Comparison of ENCODE assay signal across 9 mouse cellular contexts in the genomic region with DNA sequence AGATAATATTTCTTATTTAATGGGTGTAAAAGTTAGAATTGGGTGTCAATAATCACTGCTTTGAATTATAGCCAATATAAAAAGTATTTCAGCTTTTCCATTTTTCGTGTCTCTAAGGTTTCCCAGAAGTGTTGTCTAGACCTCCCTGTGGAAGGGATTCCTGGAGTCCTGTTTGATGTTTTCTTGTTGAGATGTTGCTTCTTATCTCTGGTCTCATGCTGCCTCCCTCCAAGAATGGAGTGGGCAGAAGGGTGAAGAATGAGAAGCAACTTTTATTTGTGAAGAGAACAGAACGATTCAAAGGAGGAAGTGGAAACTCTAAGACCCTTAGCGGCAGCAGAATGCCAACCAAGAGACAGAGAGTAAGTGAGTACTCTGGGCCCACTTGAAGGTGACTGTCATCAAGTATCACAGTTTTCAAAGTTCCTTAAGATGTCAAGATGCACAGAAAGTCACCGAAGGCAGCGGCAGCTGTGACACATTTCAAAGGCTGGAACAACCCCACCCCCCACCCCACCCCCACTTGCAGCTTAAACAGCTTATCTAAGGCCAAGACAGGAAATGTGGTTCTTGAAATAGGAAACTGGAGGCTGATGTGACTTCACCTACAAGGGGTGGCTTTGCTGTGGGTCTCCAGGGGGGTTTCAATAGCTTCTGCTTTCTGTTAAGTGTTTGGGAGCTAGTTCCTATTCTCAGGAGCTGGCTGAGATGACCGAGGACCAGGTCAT.
A peak's percentile ranks its signal among the peaks of the same experiment; 100 is the strongest.
DNase-seq lines count a peak whose midpoint lies in the region; ATAC-seq lines count a peak whose summit lies in the region.
"Had no signal": no experiment of that assay in that cellular context is flagged by ENCODE, and none has a peak within 500 bp of the region (broad histone marks: within the 10 kb centered on the region; RNA-seq: fewer than 3 reads in every experiment).

No protein-coding gene starts in this region.

- DNase-seq in 416B (ENCODE audit: low read depth) (peak; percentile 95), MEL-GATA-1-ER (ENCODE audit: extremely low read depth, low read depth) (peak; percentile 91)
- DNase-seq in natural killer cell, adult 2 months (ENCODE audit: low spot score in 2 of 2), result peak; percentile 59 to 67
- no peak for DNase-seq in right cerebral cortex, adult 18-20 months
- no peak for DNase-seq in kidney, postnatal 14 days
- no peak for DNase-seq in forebrain, embryonic 10.5 days (ENCODE audit: extremely low spot score, low spot score)

- H3K9ac ChIP-seq in heart, embryonic 16.5 days (ENCODE audit: low read length), result no peak overlapping the region
- H3K9ac ChIP-seq: midbrain, embryonic 13.5 days had no signal

- H3K27ac ChIP-seq in heart, embryonic 16.5 days (ENCODE audit: low read length), result peak overlapping the region; percentile 75
- H3K27ac ChIP-seq in forebrain, embryonic 10.5 days, result no peak overlapping the region
- H3K27ac ChIP-seq: midbrain, embryonic 13.5 days had no signal

- peaks cover 4% of the 10 kb centered on the region; the same call in 1 of the 2 replicates for H3K4me1 ChIP-seq in heart, embryonic 16.5 days (ENCODE audit: control insufficient read depth, insufficient read depth, low read length)
- H3K4me1 ChIP-seq in forebrain, embryonic 10.5 days, result peaks cover 6% of the 10 kb centered on the region; the same call in 1 of the 2 replicates
- H3K4me1 ChIP-seq: midbrain, embryonic 13.5 days had no signal

- peak; percentile 64 for ATAC-seq in heart, embryonic 16.5 days (replicated peaks; ENCODE audit: extremely low read depth, insufficient read depth, low FRiP score)
- no peak for ATAC-seq in cerebellum, adult (ENCODE audit: insufficient number of reproducible peaks, low FRiP score, low TSS enrichment)
- ATAC-seq: midbrain, embryonic 13.5 days had no signal

- 27% methylated on average over 6 of the region's 6 CpGs for WGBS in heart, embryonic 16.5 days
- WGBS in forebrain, embryonic 10.5 days, result 81% methylated on average over 6 of the region's 6 CpGs

- no peaks in the 10 kb centered on the region for H3K27me3 ChIP-seq in heart, embryonic 16.5 days (ENCODE audit: control insufficient read depth, insufficient read depth, low read length)
- H3K27me3 ChIP-seq in forebrain, embryonic 10.5 days (ENCODE audit: poor library complexity, severe bottlenecking), result no peaks in the 10 kb centered on the region
- H3K27me3 ChIP-seq: midbrain, embryonic 13.5 days had no signal

- H3K4me3 ChIP-seq in heart, embryonic 16.5 days (ENCODE audit: low read length), result no peak overlapping the region
- H3K4me3 ChIP-seq in forebrain, embryonic 10.5 days, result no peak overlapping the region
- H3K4me3 ChIP-seq: midbrain, embryonic 13.5 days had no signal

- no peaks in the 10 kb centered on the region for H3K36me3 ChIP-seq in heart, embryonic 16.5 days (ENCODE audit: control insufficient read depth, insufficient read depth)
- no peaks in the 10 kb centered on the region for H3K36me3 ChIP-seq in forebrain, embryonic 10.5 days (replicated peaks)
- H3K36me3 ChIP-seq: midbrain, embryonic 13.5 days had no signal

- no peaks in the 10 kb centered on the region for H3K9me3 ChIP-seq in heart, embryonic 16.5 days (replicated peaks; ENCODE audit: control insufficient read depth, low read length)
- H3K9me3 ChIP-seq in forebrain, embryonic 10.5 days, result no peaks in the 10 kb centered on the region
- H3K9me3 ChIP-seq: midbrain, embryonic 13.5 days had no signal

- H3K4me2 ChIP-seq in heart, embryonic 16.5 days (ENCODE audit: low read depth, low read length), result no peak overlapping the region; the same call in 1 of the 2 replicates
- H3K4me2 ChIP-seq: midbrain, embryonic 13.5 days had no signal

Comparison
In these comparisons a context has a peak if more than half of its experiments do, and no peak if none do; other contexts are left out.
1. DNase-seq: peak in 416B (single experiment), MEL-GATA-1-ER (single experiment) and natural killer cell, adult 2 months (2 of 2); none in right cerebral cortex, adult 18-20 months (single experiment), kidney, postnatal 14 days (single experiment) and forebrain, embryonic 10.5 days (single experiment).